Mouse (Mus musculus): ENCODE measurements around the gene Atp5g2.

DNA sequence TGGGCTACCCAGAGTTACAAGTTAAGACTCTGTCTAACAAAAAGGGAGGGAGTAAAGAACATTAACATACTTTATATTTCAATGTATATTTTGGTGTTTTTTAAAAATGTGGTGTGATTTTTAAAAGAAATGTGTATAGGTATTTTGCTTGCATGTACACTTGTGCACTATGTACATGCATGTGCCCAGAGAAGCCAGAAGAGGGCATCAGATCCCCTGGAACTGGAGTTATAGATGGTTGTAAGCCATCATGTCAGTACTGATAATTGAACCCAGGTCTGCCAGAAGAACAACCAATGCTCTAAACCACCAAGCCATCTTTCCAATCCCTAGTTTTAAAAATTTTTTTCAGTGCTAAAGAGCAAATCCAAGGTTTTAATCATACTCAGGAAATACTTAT is 59.2 kb downstream of the Atp5g2 start:
- peak; percentile 34 to 58 (median 54); a peak in 5 of 6 replicates for TF ChIP-seq CTCF (IDR thresholded peaks at IDR 0.05 in 2 of 3, conservative IDR thresholded peaks at IDR 0.05 in 1 of 3; ENCODE audit: control insufficient read depth in 1 of 3, insufficient read depth in 1 of 3, low read depth in 2 of 3, low read length in 3 of 3, poor library complexity in 1 of 3, severe bottlenecking in 1 of 3)
- TF ChIP-seq MAX (IDR thresholded peaks at IDR 0.05; ENCODE audit: low read length): no peak
- TF ChIP-seq POLR2A (IDR thresholded peaks at IDR 0.05; ENCODE audit: control insufficient read depth in 1 of 2, insufficient read depth in 1 of 2, low read depth in 1 of 2, low read length in 2 of 2, poor library complexity in 1 of 2): no peak
- no peak for TF ChIP-seq E2F4 (IDR thresholded peaks at IDR 0.05; ENCODE audit: borderline replicate concordance, low read depth, low read length)
- TF ChIP-seq RCOR1 (IDR thresholded peaks at IDR 0.05; ENCODE audit: low read depth, low read length): no peak
- TF ChIP-seq TCF12 (IDR thresholded peaks at IDR 0.05; ENCODE audit: low read depth, low read length): no peak
- no peak for TF ChIP-seq TAL1 (IDR thresholded peaks at IDR 0.05; ENCODE audit: low read length)
- no peak for TF ChIP-seq HCFC1 (IDR thresholded peaks at IDR 0.05; ENCODE audit: low read depth, low read length)

All from MEL (cell line).